Mouse (Mus musculus): ENCODE data around the gene Sp7. TPM values are rescaled to one million over a fixed set of nuclear protein-coding genes. Genes with fewer than 3 reads are reported as not detected.

Gene Sp7
- polyA plus RNA-seq (2014; fragmentation: Illumina TruSeq; extraction: RNeasy Lipid Tissue Mini Kit (QIAGEN cat#74804); ENCODE audit: low read depth, low replicate concordance) = not detected

DNA sequence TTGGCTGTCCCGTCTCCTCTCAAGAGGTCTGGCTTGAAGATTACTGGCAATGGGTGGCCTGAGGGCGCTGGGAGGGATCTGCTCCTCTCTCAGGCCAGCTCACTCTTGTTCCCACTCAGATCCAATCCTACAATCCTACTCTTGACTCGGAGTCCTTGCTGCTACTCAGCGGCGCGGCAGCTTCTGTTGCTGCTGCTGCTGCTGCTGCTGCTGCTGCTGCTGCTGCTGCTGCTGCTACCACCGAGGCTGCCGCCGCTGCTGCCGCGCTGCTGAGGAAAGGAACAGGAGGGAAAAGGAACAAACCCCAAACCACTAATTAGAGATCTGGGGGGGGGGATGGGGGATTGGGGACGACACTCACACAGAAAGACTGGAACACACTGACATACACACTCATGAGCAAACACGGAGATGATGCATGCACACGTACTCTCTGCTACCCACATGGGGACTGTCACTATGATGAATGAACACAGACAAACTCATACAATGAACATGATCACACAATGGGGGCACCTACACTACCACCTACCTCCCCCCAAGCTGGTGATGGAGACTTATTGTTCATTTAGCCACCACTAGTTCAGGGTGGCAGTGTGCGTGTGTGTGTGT is at the start of gene Sp7:
Gene Sp7, minus strand, starts transcription at position 450 of the 612 bp plus-strand sequence.

DNA sequence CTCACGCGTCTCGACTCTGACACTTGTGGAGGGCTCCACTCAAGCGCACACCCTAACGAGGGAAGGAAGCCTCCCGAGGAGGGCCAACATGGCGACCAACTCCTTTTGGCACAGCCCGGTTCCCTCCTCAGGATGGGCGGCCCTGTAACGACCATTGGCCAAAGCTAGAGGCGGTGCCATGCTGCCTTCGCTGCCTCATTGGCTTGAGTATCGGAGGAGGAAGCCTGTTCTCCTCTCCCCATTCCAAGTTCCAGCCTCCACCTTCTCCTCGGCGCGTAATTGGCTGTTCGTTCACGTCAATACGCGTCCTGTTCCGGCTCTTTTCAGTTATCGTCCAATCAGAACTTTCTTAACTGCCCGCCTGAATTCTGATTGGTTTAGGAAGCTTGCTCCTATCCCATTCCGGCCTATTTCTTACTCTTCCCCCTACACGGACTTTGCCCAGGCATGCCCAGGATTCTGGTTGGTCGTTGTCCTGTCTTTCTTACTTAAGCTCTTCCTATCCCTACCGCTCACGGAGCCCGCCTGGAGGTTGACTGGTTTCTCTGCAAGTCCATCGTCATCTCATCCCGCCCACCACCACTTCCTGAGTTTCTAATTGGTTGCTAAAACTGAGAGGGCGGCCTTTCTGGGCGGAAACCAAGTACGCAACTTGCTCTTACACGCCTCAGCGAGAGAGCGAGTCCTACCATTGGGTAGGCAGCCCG is 38.7 kb upstream of the Sp7 start, which contains the start of gene Sp1:
Gene Sp1, plus strand, starts transcription at position 655 of the 707 bp plus-strand sequence.

DNA sequence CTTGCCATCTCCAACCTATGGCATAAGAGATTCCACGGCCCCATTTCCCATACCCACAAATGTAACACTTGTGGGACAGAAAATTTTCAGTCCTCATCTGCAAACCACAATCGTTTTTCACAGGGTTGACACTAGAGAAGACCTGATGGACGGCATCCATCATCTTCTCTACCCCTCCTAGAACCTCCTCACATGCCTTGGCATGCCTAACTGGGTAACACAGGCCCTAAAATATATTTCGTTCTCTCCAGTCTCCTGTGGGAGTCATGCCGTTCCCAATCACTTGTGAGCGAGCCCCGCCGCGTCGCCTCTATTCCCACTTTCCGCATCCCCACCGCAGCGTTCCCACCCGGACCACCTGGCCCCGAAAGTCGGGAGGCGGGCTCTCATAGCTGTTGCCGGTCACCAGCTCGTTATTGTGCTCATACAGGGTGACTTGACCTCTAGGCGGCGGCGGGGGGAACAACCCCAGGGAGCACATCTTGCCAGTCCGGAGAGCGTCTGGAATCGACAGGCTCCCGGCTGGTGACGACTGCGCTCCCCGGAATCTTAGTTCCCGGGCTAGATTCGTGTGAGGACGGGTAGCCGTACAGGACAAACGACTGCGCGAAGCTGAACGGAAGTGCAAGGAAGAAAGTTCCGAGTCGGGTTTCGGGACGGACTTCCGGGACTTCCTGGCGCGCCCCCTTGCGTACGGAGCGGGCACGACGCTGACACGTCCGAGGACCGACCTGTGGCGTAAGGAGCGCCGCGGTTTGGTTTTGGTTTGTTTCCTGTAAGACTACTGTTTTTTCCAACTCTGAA is 16.6 kb downstream of the Sp7 start, which contains the start of gene Aaas:
Gene Aaas, minus strand, starts transcription at position 634 of the 804 bp plus-strand sequence.

DNA sequence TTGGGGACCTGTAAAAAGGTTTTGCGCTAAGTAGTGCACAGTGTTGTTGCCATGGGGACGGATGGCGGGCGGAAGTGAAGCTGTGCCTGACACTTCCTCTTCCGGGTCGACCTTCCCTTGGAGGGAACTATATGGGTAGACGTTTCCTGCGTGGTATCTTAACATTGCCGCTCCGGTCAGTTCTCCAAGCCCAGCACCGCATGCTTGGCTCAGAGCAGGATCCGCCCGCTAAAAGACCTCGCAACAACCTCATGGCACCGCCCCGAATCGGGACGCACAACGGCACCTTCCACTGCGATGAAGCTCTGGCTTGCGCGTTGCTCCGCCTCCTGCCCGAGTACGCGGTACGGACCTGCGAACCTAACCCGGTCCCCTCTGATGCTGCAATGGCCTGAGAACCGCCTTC is 35.4 kb downstream of the Sp7 start, which contains the start of gene Myg1:
Gene Myg1, plus strand, starts transcription at position 100 of the 406 bp plus-strand sequence.

DNA sequence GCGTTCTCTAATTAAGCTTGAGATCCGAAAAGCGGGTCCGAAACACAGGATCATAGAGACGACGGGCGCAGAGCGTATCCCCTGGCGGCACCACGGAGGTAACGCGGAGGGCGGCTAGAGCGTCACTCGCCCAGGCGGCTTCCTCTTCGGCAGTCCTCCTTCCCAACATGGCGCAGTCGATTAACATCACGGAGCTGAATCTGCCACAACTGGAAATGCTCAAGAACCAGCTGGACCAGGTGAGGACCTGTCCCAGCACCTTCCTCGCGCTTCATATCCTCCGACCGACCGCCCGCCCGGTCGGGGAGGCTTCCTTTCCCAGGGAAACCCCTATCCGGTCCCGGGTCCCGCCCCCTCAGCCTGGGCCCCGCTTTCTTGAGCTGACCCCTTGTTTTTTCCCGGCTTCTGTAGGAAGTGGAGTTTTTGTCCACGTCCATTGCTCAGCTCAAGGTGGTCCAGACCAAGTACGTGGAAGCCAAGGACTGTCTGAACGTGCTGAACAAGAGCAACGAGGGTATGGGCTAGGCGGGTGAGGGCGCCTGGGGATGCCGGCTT is 40.9 kb downstream of the Sp7 start, which contains the start of gene Pfdn5:
Gene Pfdn5, plus strand, starts transcription at position 95 of the 555 bp plus-strand sequence.

Other genes starting within 250 kb of the Sp7 start
- gene Spryd3, start 230.9 kb downstream of the Sp7 start, polyA plus RNA-seq (2014; fragmentation: Illumina TruSeq; extraction: RNeasy Lipid Tissue Mini Kit (QIAGEN cat#74804); ENCODE audit: low read depth, low replicate concordance) = 0.85 TPM
- not detected for gene Igfbp6, start 222.8 kb downstream of the Sp7 start, polyA plus RNA-seq (2014; fragmentation: Illumina TruSeq; extraction: RNeasy Lipid Tissue Mini Kit (QIAGEN cat#74804); ENCODE audit: low read depth, low replicate concordance)
- 7.1 TPM for gene Soat2, start 216.7 kb downstream of the Sp7 start, polyA plus RNA-seq (2014; fragmentation: Illumina TruSeq; extraction: RNeasy Lipid Tissue Mini Kit (QIAGEN cat#74804); ENCODE audit: low read depth, low replicate concordance)
- gene Zfp740, start 163.9 kb downstream of the Sp7 start, polyA plus RNA-seq (2014; fragmentation: Illumina TruSeq; extraction: RNeasy Lipid Tissue Mini Kit (QIAGEN cat#74804); ENCODE audit: low read depth, low replicate concordance) = 9.0 TPM
- gene Csad, start 162.5 kb downstream of the Sp7 start, polyA plus RNA-seq (2014; fragmentation: Illumina TruSeq; extraction: RNeasy Lipid Tissue Mini Kit (QIAGEN cat#74804); ENCODE audit: low read depth, low replicate concordance) = 24.0 TPM
- 1.2 TPM for gene Itgb7, start 135.2 kb downstream of the Sp7 start, polyA plus RNA-seq (2014; fragmentation: Illumina TruSeq; extraction: RNeasy Lipid Tissue Mini Kit (QIAGEN cat#74804); ENCODE audit: low read depth, low replicate concordance)
- gene Rarg, start 109.7 kb downstream of the Sp7 start, polyA plus RNA-seq (2014; fragmentation: Illumina TruSeq; extraction: RNeasy Lipid Tissue Mini Kit (QIAGEN cat#74804); ENCODE audit: low read depth, low replicate concordance) = 0.98 TPM
- gene Gm9918, start 96.6 kb downstream of the Sp7 start, polyA plus RNA-seq (2014; fragmentation: Illumina TruSeq; extraction: RNeasy Lipid Tissue Mini Kit (QIAGEN cat#74804); ENCODE audit: low read depth, low replicate concordance) = not detected
- gene Mfsd5, start 87.7 kb downstream of the Sp7 start, polyA plus RNA-seq (2014; fragmentation: Illumina TruSeq; extraction: RNeasy Lipid Tissue Mini Kit (QIAGEN cat#74804); ENCODE audit: low read depth, low replicate concordance) = 1.7 TPM
- gene Espl1, start 70.9 kb downstream of the Sp7 start, polyA plus RNA-seq (2014; fragmentation: Illumina TruSeq; extraction: RNeasy Lipid Tissue Mini Kit (QIAGEN cat#74804); ENCODE audit: low read depth, low replicate concordance) = not detected
- 50.1 TPM for gene Pfdn5, start 41.1 kb downstream of the Sp7 start, polyA plus RNA-seq (2014; fragmentation: Illumina TruSeq; extraction: RNeasy Lipid Tissue Mini Kit (QIAGEN cat#74804); ENCODE audit: low read depth, low replicate concordance)
- gene Myg1, start 35.5 kb downstream of the Sp7 start, polyA plus RNA-seq (2014; fragmentation: Illumina TruSeq; extraction: RNeasy Lipid Tissue Mini Kit (QIAGEN cat#74804); ENCODE audit: low read depth, low replicate concordance) = 10.0 TPM
- gene Aaas, start 16.4 kb downstream of the Sp7 start, polyA plus RNA-seq (2014; fragmentation: Illumina TruSeq; extraction: RNeasy Lipid Tissue Mini Kit (QIAGEN cat#74804); ENCODE audit: low read depth, low replicate concordance) = 2.5 TPM
- 23.3 TPM for gene Sp1, start 39.0 kb upstream of the Sp7 start, polyA plus RNA-seq (2014; fragmentation: Illumina TruSeq; extraction: RNeasy Lipid Tissue Mini Kit (QIAGEN cat#74804); ENCODE audit: low read depth, low replicate concordance)
- gene Amhr2, start 78.2 kb upstream of the Sp7 start, polyA plus RNA-seq (2014; fragmentation: Illumina TruSeq; extraction: RNeasy Lipid Tissue Mini Kit (QIAGEN cat#74804); ENCODE audit: low read depth, low replicate concordance) = not detected
- gene Prr13, start 91.8 kb upstream of the Sp7 start, polyA plus RNA-seq (2014; fragmentation: Illumina TruSeq; extraction: RNeasy Lipid Tissue Mini Kit (QIAGEN cat#74804); ENCODE audit: low read depth, low replicate concordance) = 27.4 TPM
- 365 TPM for gene Pcbp2, start 103.4 kb upstream of the Sp7 start, polyA plus RNA-seq (2014; fragmentation: Illumina TruSeq; extraction: RNeasy Lipid Tissue Mini Kit (QIAGEN cat#74804); ENCODE audit: low read depth, low replicate concordance)
- gene Gm10337, start 136.5 kb upstream of the Sp7 start, polyA plus RNA-seq (2014; fragmentation: Illumina TruSeq; extraction: RNeasy Lipid Tissue Mini Kit (QIAGEN cat#74804); ENCODE audit: low read depth, low replicate concordance) = not detected
- 0.37 TPM for gene Map3k12, start 149.9 kb upstream of the Sp7 start, polyA plus RNA-seq (2014; fragmentation: Illumina TruSeq; extraction: RNeasy Lipid Tissue Mini Kit (QIAGEN cat#74804); ENCODE audit: low read depth, low replicate concordance)
- gene Tarbp2, start 151.0 kb upstream of the Sp7 start, polyA plus RNA-seq (2014; fragmentation: Illumina TruSeq; extraction: RNeasy Lipid Tissue Mini Kit (QIAGEN cat#74804); ENCODE audit: low read depth, low replicate concordance) = 1.2 TPM
- not detected for gene Npff, start 157.8 kb upstream of the Sp7 start, polyA plus RNA-seq (2014; fragmentation: Illumina TruSeq; extraction: RNeasy Lipid Tissue Mini Kit (QIAGEN cat#74804); ENCODE audit: low read depth, low replicate concordance)

All from liver, adult 10 weeks (tissue).